Mouse (Mus musculus) embryo, embryonic 9.5 days (tissue): ENCODE measurements around the gene Slc17a8.

Experiments used
- DNase-seq: peaks from one replicate; pipeline ENCODE4 v3.0.0-alpha.2; 2017; ENCODE audit errors: extremely low spot score

The Slc17a8 gene

GRCm38 (mm10) chr10:89527054-89527453 lies 94.0 kb downstream of the Slc17a8 start:
- DNase-seq, result no peak

- no peak for DNase-seq
Observed at GRCm38 (mm10) chr10:89525823-89526222, 95.2 kb downstream of the Slc17a8 start.
